Mouse (Mus musculus) brain, embryonic 14.5 days (tissue): ENCODE results near the gene 4930579F01Rik.

Experiments used
- CTCF ChIP-seq: fragments of 200-500 bp; IDR thresholded peaks from 2 replicates; pipeline ENCODE4 v1.5.1; 2012; ENCODE audit warnings: inconsistent platforms, mild to moderate bottlenecking, moderate library complexity, borderline replicate concordance; ENCODE audit not compliant: insufficient read depth, insufficient read length; ENCODE audit errors: extremely low read depth
- POLR2A ChIP-seq: fragments of 200-500 bp; IDR thresholded peaks from 2 replicates; pipeline ENCODE4 v1.6.1; 2012; ENCODE audit warnings: mild to moderate bottlenecking, inconsistent platforms, borderline replicate concordance; ENCODE audit not compliant: poor library complexity, insufficient read depth, insufficient read length, severe bottlenecking; ENCODE audit errors: extremely low read depth

DNA sequence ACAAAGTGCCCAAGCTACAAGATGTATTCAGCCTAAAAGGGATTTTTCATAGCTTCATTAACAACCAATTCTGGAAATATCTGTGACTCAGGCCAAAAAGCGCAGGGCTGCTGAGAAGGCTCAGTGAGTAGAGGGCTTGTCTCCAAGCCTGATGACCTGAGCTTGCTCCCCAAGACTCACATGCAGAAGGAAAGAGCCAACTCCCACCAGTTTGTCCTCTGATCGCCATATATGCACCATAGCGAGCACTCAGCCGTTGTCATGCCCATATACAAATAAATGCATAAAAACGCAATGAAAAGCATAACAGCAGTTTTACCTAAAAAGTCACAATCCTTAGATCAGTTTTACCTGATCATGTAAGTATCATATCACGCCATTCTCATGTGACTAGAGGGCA is 32.9 kb upstream of the 4930579F01Rik start:
- TF ChIP-seq CTCF (no peak), POLR2A (no peak)
